Mouse (Mus musculus) cerebellum, postnatal 36 days (tissue): ENCODE data around the gene Syt6.
A peak's percentile ranks its signal among the peaks of the same experiment; 100 is the strongest.

Experiments
- DNase-seq, 2 experiments: peaks; one replicate each; pipeline ENCODE4 v3.0.0; 2021 to 2022; ENCODE audit warnings: mixed read lengths in 2 of 2

The Syt6 gene

GRCm38 (mm10) chr3:103649716-103650115 is 74.7 kb downstream of the Syt6 start:
- peak; percentile 38 to 43 for DNase-seq

- DNase-seq = no peak
Measured at GRCm38 (mm10) chr3:103650406-103650805, 75.4 kb downstream of the Syt6 start.

- DNase-seq = no peak
Measured at GRCm38 (mm10) chr3:103660012-103660411, 85.0 kb downstream of the Syt6 start.

GRCm38 (mm10) chr3:103661714-103662113 is 86.7 kb downstream of the Syt6 start:
- DNase-seq = no peak

GRCm38 (mm10) chr3:103663385-103663784 is 88.4 kb downstream of the Syt6 start:
- no peak for DNase-seq

GRCm38 (mm10) chr3:103672113-103672512 is 97.1 kb downstream of the Syt6 start:
- DNase-seq = no peak

GRCm38 (mm10) chr3:103672716-103673115 is 97.7 kb downstream of the Syt6 start:
- DNase-seq = no peak

GRCm38 (mm10) chr3:103678811-103679210 is 103.8 kb downstream of the Syt6 start:
- DNase-seq = no peak

- no peak for DNase-seq
Measured at GRCm38 (mm10) chr3:103682473-103682872, 107.4 kb downstream of the Syt6 start.

- DNase-seq = peak in 1 of 2 experiments; percentile 10
Measured at GRCm38 (mm10) chr3:103683234-103683965, 108.4 kb downstream of the Syt6 start.

- DNase-seq = no peak
Measured at GRCm38 (mm10) chr3:103683966-103684319, 108.9 kb downstream of the Syt6 start.

- no peak for DNase-seq
Measured at GRCm38 (mm10) chr3:103689043-103689442, 114.0 kb downstream of the Syt6 start.

- no peak for DNase-seq
Measured at GRCm38 (mm10) chr3:103690506-103690905, 115.5 kb downstream of the Syt6 start.
